Mouse (Mus musculus) frontal cortex, postnatal 10 days (tissue): ENCODE results near the gene Gpr108.

Source experiments
- DNase-seq, 2 experiments: peaks; one replicate each; pipeline ENCODE4 v3.0.0; 2022; ENCODE audit warnings: low spot score in 2 of 2, mixed read lengths in 1 of 2

Gene Gpr108

DNA sequence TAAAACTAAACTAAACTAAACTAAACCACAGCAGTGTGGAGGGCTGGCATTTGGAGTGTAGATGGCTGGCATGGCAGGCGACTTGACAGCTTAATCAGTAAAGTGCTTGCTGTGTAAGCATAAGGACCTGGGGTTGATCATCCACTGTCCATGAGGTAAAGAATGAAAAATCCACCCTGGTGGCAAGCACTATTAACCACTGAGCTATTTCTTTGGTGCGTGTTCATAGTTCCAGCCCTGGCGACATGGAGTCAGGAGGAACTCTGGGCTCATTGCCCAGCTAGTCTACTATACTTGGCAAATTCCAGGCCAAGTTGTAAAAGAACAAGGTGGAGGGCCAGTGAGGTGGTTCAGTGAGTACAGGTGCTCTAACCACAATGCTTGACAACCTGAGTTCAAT is 40.3 kb downstream of the Gpr108 start:
- DNase-seq, result no peak

DNA sequence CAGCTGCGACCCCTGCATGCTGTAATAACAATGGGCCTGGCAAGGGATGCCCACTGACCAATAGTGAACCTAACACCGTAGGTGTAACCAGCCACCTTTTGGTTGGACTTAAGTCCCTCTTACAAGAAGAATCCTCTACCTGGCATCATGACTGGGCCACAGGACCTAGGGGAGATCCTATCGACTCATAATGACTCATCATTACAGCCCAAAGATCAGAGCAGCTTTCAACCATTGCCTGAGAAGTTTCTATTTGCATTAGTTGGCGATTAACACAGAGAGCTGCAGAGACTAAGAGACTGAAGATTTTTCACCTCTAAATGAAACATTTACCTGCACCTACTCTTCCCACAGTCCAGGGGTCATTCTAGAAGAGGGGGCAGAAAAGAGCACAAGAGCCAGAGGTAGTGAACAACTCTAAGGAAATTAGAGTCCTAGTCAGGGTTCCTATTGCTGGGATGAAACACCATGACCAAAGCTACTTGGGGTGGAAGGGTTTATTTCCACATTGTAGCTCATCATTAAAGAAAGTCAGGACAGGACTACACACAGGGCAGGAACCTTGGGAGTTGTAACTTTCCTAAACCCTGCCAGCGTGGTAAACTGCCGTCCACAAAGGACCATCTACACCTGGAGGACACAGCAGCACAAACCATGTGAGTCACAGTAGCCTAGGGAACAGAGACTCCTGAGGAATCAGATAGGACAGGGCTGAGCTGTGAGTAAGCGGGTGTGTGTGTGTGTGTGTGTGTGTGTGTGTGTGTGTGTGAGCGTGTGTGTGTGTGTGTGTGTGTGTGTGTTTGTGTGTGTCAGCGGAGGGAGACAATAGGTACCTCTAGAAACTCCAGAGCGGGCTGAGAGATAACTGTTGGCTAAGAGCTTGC is 46.2 kb downstream of the Gpr108 start:
- no peak for DNase-seq

DNA sequence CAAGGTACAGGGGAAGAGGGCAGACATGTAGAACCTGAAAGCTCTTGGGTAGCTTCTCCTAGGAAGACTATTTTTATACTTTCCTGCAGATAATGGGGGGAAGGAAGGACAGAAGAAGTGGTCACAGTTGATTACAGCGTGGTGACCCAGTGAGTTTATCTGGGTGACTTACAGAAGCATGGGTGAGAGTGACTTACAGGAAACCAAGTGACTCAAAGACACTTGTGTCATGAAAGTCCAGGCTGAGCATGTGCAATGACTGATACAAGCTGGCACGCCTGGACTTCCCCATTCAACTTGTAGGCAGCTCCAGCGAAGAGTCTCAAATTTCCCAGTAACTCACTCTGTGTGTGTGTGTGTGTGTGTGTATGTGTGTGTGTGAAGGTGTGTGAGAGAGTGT is 50.0 kb downstream of the Gpr108 start:
- DNase-seq, result no peak

DNA sequence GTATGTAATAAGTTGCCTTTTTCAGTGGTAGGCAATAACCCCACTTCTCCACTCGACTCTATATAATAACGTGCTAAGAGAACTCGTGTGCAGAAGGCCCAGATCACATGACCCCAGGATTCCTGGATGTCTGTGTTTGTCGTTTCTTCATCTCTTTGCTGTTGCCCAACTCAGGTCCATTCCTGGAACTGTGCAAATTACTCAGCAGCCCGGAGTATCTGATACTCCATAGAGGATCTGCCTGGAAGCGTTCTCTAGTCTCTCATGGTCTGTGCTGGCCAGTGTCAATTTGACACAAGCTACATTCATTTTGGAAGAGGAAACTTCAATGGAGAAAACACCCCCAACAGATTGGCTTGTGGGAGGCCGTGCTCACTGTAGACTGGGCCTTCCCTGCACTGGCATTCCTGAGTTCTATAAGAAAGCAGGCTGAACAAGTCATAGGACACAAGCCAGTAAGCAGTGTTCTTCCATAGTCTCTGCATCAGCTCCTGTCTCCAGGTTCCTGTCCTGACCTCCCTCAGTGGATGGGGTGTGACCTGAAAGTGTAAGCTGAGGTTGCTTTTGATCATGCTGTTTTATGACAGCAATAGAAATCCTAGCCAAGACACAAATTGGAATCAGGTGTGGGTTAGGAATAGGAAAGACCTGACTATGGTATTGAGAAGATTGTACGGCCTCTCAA is 52.8 kb downstream of the Gpr108 start:
- no peak for DNase-seq

DNA sequence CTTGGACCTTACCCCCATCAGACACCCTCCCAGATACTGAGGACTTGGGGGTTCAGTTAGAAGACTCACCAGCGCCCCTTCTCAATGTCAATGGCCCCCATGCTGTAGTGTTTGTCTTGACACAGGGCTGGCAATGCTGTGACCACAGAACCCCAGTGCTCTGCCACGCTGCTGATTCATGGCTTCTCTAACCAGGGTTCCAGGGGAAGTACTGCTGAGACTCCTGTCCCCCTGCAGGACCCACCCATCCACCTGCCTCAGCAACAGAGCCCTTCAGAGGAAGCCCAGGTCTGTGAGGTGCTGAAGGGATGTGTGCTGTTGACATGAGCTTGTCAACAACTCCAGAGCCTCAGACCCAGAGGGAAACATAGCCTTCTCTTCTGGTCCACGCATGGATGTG is 53.5 kb downstream of the Gpr108 start:
- DNase-seq, result no peak

DNA sequence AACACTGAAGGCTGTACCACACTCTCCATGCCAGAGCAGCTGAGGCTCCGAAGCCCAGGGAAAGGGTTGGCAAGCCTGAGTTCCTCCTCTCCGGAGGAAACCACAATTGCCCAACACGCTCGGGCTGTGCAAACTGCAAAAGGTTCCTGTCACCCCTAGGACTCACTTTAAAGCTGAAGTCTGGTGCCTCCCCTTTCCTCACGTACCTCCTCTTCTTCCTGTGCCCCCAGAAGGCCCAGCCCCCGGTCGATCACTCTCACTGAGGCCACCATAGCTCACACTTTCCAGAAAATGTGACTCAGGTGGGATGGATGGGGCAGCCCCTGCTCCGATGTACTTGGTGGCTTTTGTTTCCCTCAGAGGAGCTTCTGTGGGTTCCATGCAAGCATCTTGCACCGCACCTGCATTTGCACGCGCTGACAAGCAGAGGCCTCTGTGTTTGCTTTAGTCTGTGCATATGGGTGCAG is 54.2 kb downstream of the Gpr108 start, which contains the start of gene Tnfsf14:
Tnfsf14 (minus strand) TSS at position 137 of the 467 bp plus-strand sequence.
- no peak for DNase-seq

DNA sequence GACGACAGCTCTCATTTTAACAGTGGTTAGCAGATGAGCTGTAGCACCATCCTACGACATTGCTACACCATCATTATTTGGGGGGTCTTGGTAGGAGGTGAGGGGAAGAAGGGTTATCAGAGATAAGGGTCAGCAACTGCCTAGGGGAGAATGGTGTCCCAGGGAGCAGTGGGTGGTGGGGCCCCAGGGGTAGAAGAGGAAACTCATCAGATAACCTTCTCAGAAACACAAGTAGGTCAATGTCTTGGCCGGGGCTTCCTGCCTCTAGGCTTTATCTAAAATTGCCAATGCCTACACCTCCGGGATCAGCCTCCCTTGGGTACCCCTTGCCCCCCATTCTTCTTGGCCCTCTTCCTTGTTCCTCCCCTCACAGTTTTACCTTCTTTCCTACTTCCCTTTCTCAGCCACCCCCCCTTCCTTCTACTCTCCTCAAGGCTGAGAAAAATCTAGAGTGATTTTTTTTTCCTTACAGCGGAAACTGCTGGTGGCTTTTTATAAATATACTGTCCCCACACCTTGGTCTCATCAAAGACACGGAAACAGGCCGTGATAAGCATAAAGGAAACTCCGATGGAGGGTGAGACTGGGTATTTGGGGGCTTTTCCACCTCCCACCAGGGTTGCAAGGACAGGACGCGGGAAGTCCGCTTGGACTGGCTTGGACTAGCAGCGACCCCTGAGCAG is 59.6 kb downstream of the Gpr108 start:
- no peak for DNase-seq

DNA sequence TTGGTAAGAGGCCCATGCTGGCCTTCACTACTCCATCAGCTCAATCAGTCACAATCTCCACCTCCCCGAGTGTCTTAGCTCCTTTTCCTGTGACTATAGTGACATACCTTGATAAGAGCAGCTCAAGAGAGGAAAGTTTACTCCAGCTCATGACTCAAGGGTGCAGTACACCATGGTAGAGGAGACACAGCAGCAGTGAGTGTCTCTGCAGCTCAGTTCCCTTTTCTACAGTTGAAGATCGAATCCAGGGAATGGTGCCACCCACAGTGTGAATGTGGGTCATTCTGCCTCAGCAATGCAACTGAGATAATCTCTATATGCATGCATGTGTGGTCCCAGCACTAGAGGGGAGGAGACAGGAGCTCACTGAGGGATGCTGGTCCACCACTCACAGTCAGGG is 62.6 kb downstream of the Gpr108 start:
- no peak for DNase-seq
